Mouse (Mus musculus): Measurements from ENCODE around the gene Aurkaip1.

DNA sequence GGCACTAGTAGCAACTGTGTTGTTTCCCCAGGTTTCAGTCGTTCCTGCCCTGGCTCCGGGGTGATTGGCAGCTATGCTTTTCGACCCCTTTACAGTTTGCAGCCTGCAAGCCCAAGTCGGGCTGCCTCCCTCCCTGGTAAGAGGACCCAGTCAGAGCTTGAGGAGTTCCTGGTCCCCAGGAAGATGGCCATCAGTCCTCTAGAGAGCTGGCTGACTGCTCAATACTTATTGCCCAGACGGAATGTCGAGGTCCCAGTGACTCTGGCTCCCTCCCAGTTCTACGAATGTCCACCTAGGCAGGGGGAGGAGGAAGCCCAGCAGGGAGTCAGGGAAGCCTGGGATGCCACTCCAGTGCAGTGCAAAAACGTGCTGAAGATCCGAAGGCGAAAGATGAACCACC is 1.2 kb downstream of the Aurkaip1 start:
- TF ChIP-seq GATA1 (IDR thresholded peaks at IDR 0.05; ENCODE audit: borderline replicate concordance, low read length) (no peak), FLI1 (IDR thresholded peaks at IDR 0.05; ENCODE audit: low read length) (no peak)
